Mouse (Mus musculus) liver, embryonic 14.5 days (tissue): ENCODE measurements around the gene Hoxb2.

Experiments used
- CTCF ChIP-seq: IDR thresholded peaks from 2 replicates; pipeline ENCODE4 v1.5.1; 2016; ENCODE audit warnings: antibody characterized with exemption, low read depth, control low read depth
- EP300 ChIP-seq: IDR thresholded peaks from 2 replicates; pipeline ENCODE4 v1.6.1; 2016; ENCODE audit warnings: antibody characterized with exemption, low read depth

- TF ChIP-seq EP300 (no peak), CTCF (no peak)
Measured at GRCm38 (mm10) chr11:96354801-96355311, 4.5 kb downstream of the Hoxb2 start.
